Mouse (Mus musculus) heart, embryonic 10.5 days (tissue): ENCODE results near the gene Trim47. TPM values are rescaled to one million over a fixed set of nuclear protein-coding genes. Genes with fewer than 3 reads are reported as not detected.
A peak's percentile ranks its signal among the peaks of the same experiment; 100 is the strongest.

Source experiments
- DNase-seq: peaks from one replicate; pipeline ENCODE4 v3.0.0-alpha.2; 2017; ENCODE audit warnings: low spot score
- H3K27ac ChIP-seq: fragments of 300-500 bp; sonication (generic); 2 replicates; pipeline ENCODE4 v1.5.1; 2016; ENCODE audit warnings: mild to moderate bottlenecking
- H3K27me3 ChIP-seq: fragments of 300-500 bp; sonication (generic); 2 replicates; pipeline ENCODE4 v1.6.1; 2016; ENCODE audit warnings: mild to moderate bottlenecking; ENCODE audit not compliant: poor library complexity, insufficient read depth, severe bottlenecking
- H3K36me3 ChIP-seq: fragments of 300-500 bp; sonication (generic); 2 replicates; pipeline ENCODE4 v1.6.1; 2016; ENCODE audit warnings: mild to moderate bottlenecking, moderate library complexity
- H3K4me1 ChIP-seq: fragments of 300-500 bp; sonication (generic); 2 replicates; pipeline ENCODE4 v1.6.1; 2016; ENCODE audit warnings: mild to moderate bottlenecking
- H3K4me3 ChIP-seq: fragments of 300-500 bp; sonication (generic); 2 replicates; pipeline ENCODE4 v1.5.1; 2016; ENCODE audit warnings: mild to moderate bottlenecking, moderate library complexity
- H3K9me3 ChIP-seq: fragments of 300-500 bp; sonication (generic); 2 replicates; pipeline ENCODE4 v1.6.1; 2016; ENCODE audit warnings: mild to moderate bottlenecking, moderate library complexity
- WGBS: fragments of 180-500 bp; shearing (Covaris S2); methylation state at CpG from one replicate; pipeline ENCODE4 v1.1.7; 2016; 5-methylcytosine and 5-hydroxymethylcytosine counted together
- polyA plus RNA-seq: library from polyadenylated mRNA; unstranded; fragments of >200 nt; fragmentation: Nextera tagmentation; extraction: Ambion mirVana; gene quantifications from 2 replicates; pipeline ENCODE4 v1.2.1, GENCODE M21; 2016

Trim47 gene
- polyA plus RNA-seq, 1 experiment from 2014 or later, result 25.9 TPM

DNA sequence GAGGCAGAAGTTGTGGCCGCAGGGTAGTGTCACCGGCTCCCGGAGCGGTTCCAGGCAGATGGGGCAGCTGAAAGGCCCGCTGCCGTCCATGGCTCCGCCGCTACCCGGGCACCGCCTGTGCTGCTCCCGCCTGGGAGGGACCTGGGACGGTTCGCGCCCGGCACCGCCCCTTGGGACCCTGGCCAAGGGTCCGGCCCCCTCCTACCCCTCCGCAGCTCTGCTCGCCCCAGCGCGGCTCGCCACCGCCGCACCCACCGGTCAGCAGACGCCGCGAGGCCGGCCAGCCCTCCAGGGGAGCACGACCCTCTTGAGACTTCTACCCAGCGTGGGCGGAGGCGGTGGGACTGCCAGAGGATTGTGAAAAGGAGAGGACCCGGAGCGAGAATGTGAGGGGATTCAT, 16.9 kb downstream of the Trim47 start:
- no peaks in the 10 kb centered on the region for H3K9me3 ChIP-seq
- H3K27me3 ChIP-seq, result peaks cover 64% of the 10 kb centered on the region
- H3K27ac ChIP-seq, result peak overlapping the region; percentile 88
- peaks cover 13% of the 10 kb centered on the region; the same call in 1 of the 2 replicates for H3K36me3 ChIP-seq
- WGBS, result under 1% methylated on average over 35 of the region's 35 CpGs
- H3K4me1 ChIP-seq, result peaks cover 57% of the 10 kb centered on the region
- no peak for DNase-seq
- H3K4me3 ChIP-seq, result peak overlapping the region; percentile 73

DNA sequence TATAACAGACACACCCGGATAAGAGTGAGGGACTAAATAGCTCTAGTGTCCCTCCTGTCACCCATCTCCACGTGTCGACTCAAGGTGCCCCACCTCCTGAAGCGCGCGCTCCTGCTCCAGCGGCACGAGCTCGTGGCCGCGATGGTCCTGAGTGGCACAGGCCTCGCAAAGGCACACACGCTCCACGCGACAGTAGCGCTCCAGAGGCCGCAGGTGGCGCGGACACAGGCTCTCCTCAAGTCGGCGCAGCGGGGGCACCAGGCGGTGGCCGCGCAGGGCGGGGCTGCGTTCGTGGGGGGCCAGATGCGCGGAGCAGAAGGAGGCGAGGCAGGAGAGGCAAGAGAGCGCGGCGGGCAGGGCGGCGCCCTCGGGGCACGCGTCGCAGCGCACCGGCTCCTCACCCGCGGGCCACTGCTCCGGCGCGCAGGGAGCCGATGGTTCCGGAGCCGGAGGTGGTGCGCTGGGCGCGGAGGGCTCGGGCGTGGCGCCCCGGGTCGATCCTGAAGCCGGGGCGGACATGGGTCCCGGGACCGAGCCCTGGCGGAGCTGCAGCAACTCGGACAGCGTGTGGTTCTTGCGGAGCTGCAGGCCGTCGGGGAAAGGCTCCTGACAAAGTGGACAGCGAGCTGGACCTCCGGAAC, 17.4 kb downstream of the Trim47 start:
- 1% methylated on average over 70 of the region's 70 CpGs for WGBS
- Histone ChIP-seq H3K4me1 (peaks cover 63% of the 10 kb centered on the region), H3K27me3 (peaks cover 64% of the 10 kb centered on the region), H3K27ac (peak overlapping the region; percentile 88), H3K9me3 (no peaks in the 10 kb centered on the region), H3K36me3 (peaks cover 13% of the 10 kb centered on the region; the same call in 1 of the 2 replicates), H3K4me3 (peak overlapping the region; percentile 73)
- DNase-seq, result no peak

DNA sequence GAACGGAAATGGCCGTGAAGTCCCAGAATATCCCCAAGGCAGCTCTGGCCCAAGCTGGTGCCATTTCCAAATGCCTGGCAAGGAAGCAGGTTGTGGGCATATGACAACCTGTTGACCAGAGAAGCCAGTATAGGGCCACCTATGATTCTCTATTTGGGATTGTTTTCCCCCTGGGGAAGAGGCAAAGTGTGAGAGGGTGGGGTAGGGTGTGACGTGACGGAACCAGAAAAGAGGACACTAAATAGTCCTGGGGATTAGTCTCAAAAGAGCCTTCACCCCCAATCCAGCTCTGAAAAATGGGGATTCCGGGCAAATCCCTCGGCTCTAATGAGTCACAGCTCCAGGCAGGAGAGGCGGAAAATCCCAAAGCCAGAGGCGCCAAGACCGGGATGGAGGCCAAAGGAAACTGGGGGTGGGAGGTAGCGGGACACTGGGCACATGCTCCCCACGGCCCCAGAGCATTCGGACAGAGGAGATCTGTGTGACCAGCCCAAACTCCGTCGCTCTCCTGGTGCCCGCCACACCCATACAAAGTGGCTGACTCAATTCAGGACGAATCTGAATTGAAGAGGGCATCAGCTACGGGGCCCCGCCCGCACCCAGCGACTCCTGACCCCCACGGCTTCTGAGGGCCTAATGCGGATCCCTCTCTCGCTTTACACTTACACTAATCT, 18.4 kb downstream of the Trim47 start:
- Histone ChIP-seq H3K4me1 (peaks cover 72% of the 10 kb centered on the region), H3K36me3 (peaks cover 13% of the 10 kb centered on the region; the same call in 1 of the 2 replicates), H3K9me3 (no peaks in the 10 kb centered on the region), H3K4me3 (peak overlapping the region; percentile 73), H3K27me3 (peaks cover 64% of the 10 kb centered on the region), H3K27ac (peak overlapping the region; percentile 88)
- no peak for DNase-seq
- WGBS, result 8% methylated on average over 23 of the region's 23 CpGs

DNA sequence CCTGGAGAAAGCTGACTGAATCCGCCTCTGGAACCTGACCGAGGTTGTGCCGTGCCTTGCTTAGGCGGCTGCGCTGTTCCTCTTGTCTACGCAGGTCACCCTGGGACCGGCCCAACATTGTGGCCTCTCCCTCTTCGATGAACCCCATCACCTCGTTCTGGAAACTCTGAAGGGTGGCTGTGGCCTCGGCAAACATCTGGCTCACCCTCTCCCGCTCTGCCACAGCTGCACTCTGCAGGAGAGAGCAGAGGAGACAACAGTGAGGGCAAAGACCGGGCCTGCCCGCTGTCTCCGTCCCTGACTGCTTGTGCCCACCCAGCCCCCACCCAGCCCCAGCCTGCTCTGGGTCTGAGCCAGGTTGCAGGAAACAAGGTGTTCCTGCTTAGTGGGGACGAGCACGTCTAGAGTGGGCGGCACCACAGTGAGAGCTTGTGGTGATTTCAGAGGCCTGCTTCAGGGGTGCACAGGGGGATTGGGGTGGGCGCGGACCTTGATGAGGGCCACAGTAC, 19.2 kb downstream of the Trim47 start:
- 16% methylated on average over 19 of the region's 19 CpGs for WGBS
- Histone ChIP-seq H3K36me3 (peaks cover 13% of the 10 kb centered on the region; the same call in 1 of the 2 replicates), H3K27ac (peak overlapping the region; percentile 88), H3K4me3 (peak overlapping the region; percentile 73), H3K4me1 (peaks cover 80% of the 10 kb centered on the region), H3K27me3 (peaks cover 64% of the 10 kb centered on the region), H3K9me3 (no peaks in the 10 kb centered on the region)
- no peak for DNase-seq

DNA sequence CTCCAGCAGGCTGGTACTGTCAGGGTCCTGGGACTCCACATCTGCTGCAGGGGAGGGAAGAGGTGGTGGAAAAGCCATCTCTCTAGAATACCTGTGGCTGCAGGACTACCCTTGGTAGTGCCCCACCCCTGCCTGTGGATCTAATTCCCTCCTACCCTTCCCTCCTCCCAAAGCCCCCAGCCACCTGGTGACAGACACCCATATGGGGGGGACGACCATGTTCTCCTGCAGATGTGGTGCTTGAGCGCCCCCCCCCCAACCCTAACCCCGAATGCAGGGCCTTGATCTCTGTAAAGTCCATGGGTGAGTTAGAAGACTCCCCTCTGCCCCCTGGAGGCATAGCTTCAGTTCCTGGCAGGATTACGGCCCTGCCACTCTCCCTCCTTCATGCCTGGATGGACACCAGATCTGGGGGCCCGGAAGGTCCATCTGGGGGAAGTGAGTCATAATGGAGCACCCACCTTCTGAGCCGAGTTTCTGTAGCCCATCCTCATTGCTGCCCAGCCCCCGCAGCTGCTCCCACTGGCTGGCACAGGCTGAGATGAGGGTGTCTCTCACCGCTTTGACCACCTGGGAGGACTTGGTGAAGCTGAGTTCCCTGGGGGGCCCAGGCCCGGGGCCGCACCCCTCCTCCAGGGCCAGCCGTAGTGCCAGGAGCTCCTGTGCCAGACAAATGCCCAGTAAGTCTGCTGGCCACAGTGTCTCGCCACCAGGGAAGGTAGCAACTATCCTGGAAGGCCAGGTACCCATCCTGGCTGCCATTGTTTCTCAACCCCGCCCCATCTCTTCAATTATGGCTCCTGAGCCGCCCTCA, 19.8 kb downstream of the Trim47 start:
- Histone ChIP-seq H3K9me3 (no peaks in the 10 kb centered on the region), H3K4me3 (peak overlapping the region; percentile 73), H3K36me3 (peaks cover 13% of the 10 kb centered on the region; the same call in 1 of the 2 replicates), H3K27me3 (peaks cover 64% of the 10 kb centered on the region), H3K27ac (peak overlapping the region; percentile 88), H3K4me1 (peaks cover 84% of the 10 kb centered on the region)
- 33% methylated on average over 14 of the region's 14 CpGs for WGBS
- DNase-seq, result no peak

DNA sequence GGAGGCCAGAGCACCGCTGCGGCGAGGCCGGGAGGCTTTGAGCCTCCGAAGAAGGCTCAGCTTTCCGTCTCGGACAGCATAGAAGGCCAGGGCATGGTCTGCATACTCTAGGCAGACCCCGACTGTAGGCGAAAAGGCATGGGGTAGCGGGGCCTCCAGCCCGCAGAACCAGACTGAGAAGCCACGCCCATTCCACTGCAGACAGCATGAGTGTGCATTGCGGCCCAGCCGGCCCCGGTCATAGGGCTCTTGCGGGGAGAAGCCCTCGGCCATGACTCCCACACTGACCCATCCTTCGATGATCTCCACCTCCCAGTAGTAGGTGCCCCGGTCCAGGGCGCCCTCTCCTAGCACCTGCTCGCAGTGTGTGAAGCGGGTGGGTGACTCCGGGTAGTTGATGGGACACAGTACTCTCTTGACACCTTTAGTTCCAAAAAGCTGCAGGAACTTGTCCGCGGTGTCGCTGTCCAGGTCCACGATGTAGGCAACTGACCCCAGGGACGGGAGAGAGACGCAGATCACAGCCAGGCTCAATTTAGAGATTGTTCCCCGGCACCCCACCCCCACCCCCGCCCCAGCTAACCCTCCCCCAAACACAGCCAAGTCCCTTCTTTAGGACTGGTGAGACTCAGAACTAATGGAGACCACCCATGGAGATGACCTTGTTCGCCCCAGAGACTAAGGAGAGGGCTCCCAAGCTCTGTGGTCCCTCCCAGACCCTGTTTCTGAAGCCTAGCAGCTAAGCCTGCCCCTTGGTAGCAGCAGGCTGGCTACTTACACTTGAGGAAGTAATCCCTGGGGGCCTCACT, 20.7 kb downstream of the Trim47 start:
- no peaks in the 10 kb centered on the region for H3K9me3 ChIP-seq
- H3K4me1 ChIP-seq, result peaks cover 92% of the 10 kb centered on the region
- H3K36me3 ChIP-seq, result peaks cover 13% of the 10 kb centered on the region; the same call in 1 of the 2 replicates
- DNase-seq, result no peak
- peak overlapping the region; percentile 88 for H3K27ac ChIP-seq
- 25% methylated on average over 32 of the region's 32 CpGs for WGBS
- peak overlapping the region; percentile 73 for H3K4me3 ChIP-seq
- H3K27me3 ChIP-seq, result peaks cover 56% of the 10 kb centered on the region

DNA sequence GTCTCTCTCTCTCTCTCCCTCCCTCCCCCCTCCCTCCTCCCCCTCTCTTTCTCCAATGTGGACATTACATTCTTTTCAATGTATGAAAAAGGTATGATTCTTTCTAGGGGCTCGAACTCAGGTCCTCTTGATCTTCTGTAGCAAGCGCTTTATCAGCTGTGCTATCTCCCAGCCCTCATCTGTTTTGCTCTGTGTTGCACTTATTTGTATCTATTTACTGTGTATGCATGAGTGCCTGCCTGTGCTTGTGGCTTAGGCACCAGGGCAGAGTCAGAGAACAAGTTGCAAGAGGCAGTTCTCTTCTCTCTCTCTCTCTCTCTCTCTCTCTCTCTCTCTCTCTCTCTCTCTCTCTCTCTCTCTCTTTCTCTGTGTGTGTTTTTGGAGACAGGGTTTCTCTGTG, 21.9 kb downstream of the Trim47 start:
- H3K36me3 ChIP-seq, result peaks cover 13% of the 10 kb centered on the region; the same call in 1 of the 2 replicates
- 77% methylated on average over 2 of the region's 2 CpGs for WGBS
- H3K9me3 ChIP-seq, result no peaks in the 10 kb centered on the region
- no peak overlapping the region for H3K4me3 ChIP-seq
- peak overlapping the region; percentile 88 for H3K27ac ChIP-seq
- H3K27me3 ChIP-seq, result peaks cover 43% of the 10 kb centered on the region
- no peak for DNase-seq
- H3K4me1 ChIP-seq, result peaks cover 97% of the 10 kb centered on the region

DNA sequence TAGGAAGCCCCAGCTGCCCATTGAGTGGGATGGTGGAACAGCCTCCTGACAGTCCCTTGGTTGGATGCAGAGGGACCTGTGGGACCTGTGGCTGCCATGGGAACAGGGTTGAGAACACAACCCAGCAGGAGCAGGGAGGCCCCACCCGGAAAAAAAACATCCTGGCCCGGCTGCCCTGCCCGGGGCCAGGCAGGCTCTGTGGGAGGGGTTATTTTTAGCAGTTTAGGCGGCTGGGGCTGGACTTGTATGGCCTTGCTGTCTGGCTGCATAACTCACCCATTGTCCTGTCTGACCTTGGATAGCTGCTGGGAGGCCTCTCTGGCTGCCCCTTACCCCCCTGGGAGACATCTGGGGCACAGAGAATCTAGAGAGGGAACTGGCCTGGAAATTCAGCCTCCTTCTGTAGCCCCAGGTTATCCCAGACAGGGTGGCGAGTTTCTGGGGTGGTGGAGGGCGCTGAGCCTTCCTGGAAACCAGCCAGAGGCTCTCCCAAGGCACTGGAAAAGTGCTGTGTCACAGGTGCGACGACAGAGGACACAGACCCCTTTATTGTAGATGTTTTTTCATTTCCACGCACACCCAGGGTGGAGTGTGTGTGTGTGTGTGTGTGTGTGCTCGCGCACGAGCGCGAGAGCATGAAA, 22.9 kb downstream of the Trim47 start:
- DNase-seq, result peak; percentile 96
- WGBS, result 35% methylated on average over 14 of the region's 14 CpGs
- peaks cover 97% of the 10 kb centered on the region for H3K4me1 ChIP-seq

DNA sequence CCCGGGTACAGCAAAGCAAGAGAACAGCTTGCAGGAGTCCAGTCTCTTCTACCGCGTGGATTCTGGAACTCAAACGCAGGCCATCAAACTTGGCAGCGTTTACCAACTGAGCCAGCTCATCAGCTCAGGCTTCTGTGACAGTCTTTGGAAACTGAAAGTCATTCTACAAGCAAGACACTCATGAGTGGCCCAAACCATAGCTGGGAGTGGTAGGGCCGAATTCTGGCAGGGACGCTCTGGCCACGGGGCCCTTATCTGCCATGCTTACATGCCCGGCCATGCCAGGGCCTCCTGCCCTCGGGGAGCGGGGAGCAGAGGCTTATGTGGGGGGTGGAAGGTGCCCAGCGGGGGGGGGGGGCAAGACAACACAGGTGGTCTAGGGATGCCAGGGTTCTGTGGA, 23.4 kb downstream of the Trim47 start:
- Histone ChIP-seq H3K27me3 (peaks cover 28% of the 10 kb centered on the region), H3K9me3 (no peaks in the 10 kb centered on the region), H3K4me3 (peak overlapping the region; percentile 25), H3K27ac (peak overlapping the region; percentile 88), H3K4me1 (peaks cover 97% of the 10 kb centered on the region), H3K36me3 (peaks cover 10% of the 10 kb centered on the region; the same call in 1 of the 2 replicates)
- WGBS, result 66% methylated on average over 12 of the region's 12 CpGs
- DNase-seq, result peak; percentile 68

More for the DNA sequence above, 22.9 kb downstream of the Trim47 start:
- H3K27me3 ChIP-seq, result peaks cover 34% of the 10 kb centered on the region
- H3K27ac ChIP-seq, result peak overlapping the region; percentile 88
- H3K4me3 ChIP-seq, result peak overlapping the region; percentile 25
- H3K9me3 ChIP-seq, result no peaks in the 10 kb centered on the region
- peaks cover 10% of the 10 kb centered on the region; the same call in 1 of the 2 replicates for H3K36me3 ChIP-seq

DNA sequence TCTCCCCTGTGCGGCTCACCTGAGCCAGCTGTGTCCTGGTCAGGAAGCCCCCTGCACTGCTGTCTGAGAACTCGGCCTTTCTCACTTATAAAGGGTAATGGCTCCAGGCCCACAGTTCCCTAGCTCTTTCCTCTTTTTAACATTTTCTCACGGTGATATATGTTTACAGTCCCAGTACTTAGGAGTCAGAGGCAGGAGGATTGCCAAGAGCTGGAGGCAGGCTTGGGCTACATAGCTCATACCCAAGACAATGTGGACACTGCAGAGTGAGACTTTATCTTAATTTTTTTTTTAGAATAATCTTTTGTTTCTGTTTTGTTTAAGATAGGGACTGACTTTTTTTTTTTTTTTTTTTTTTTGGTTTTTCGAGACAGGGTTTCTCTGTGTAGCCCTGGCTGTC, 24.5 kb downstream of the Trim47 start:
- Histone ChIP-seq H3K27ac (peak overlapping the region; percentile 89), H3K36me3 (peaks cover 10% of the 10 kb centered on the region; the same call in 1 of the 2 replicates), H3K4me3 (no peak overlapping the region), H3K4me1 (peaks cover 88% of the 10 kb centered on the region), H3K27me3 (peaks cover 17% of the 10 kb centered on the region), H3K9me3 (no peaks in the 10 kb centered on the region)
- WGBS, result 53% methylated on average over 4 of the region's 4 CpGs
- no peak for DNase-seq

DNA sequence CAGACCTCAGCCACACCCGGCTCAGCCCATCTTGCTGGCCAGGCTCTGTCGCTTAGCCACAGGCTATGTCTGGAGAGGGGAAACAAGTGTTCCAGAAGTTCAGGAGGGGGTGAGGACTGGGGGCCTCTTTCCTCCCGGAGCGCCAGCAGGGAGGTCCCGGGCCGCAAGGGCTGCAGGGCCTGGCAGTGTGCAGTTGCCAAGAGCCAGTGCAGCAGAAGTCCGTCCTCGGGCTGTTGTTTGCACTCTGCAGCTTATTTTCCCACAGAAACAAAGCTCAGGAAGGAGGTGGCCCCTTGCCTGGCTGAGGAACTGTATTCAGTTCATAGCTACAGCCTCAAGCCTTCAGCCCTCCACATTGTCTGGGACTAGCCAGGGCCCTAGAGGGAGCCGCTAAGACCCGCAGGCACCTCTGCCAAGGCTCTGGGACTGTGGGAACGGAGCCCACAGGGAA, 25.1 kb downstream of the Trim47 start:
- peaks cover 83% of the 10 kb centered on the region for H3K4me1 ChIP-seq

More for the DNA sequence above, 25.1 kb downstream of the Trim47 start:
- 0 out of 2 replicates have a peak overlapping the region, but pooled peaks have one; percentile 0 for H3K4me3 ChIP-seq
- WGBS, result 38% methylated on average over 11 of the region's 11 CpGs
- peaks cover 12% of the 10 kb centered on the region for H3K27me3 ChIP-seq
- H3K36me3 ChIP-seq, result peaks cover 10% of the 10 kb centered on the region; the same call in 1 of the 2 replicates
- H3K27ac ChIP-seq, result peak overlapping the region; percentile 89
- DNase-seq, result no peak
- no peaks in the 10 kb centered on the region for H3K9me3 ChIP-seq
